Mouse (Mus musculus) adipocyte (in vitro differentiated cells): ENCODE results near the gene Tceanc.

Experiments
- DNase-seq: peaks from one replicate; pipeline ENCODE4 v3.0.0-alpha.2; 2016; ENCODE audit warnings: low spot score

Gene Tceanc

GRCm38 (mm10) chrX:166479365-166479983, 38.9 kb downstream of the Tceanc start, which contains the start of gene Rab9:
TSS of gene Rab9 (minus strand) at chrX:166479867.
- DNase-seq: peak; percentile 86

GRCm38 (mm10) chrX:166478631-166479364, 39.6 kb downstream of the Tceanc start:
- peak; percentile 63 for DNase-seq

- DNase-seq: no peak
Observed at GRCm38 (mm10) chrX:166477393-166477792, 41.0 kb downstream of the Tceanc start.

DNA sequence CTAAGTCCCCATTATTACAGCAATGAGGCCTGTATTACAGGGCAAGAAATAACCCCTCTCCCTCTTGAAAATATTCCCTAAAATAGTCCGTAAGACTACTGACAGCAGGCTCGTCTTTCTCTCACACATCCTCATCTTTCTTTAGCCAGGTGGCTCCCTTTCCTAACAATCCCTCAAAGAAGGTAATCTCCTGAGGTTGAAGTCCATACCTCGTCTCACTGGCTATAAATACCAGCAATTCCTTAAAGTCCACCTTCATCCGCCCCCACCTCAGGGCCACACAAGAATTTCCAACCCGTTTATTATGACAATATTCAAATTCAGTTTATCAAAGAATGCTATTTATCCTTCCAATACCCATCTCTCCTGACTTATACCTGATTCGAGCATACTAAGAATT, 45.8 kb downstream of the Tceanc start:
- no peak for DNase-seq

- DNase-seq: no peak
Observed at GRCm38 (mm10) chrX:166468321-166468720, 50.0 kb downstream of the Tceanc start.

- DNase-seq: no peak
Observed at GRCm38 (mm10) chrX:166455525-166455924, 62.8 kb downstream of the Tceanc start.

- no peak for DNase-seq
Observed at GRCm38 (mm10) chrX:166454331-166454730, 64.0 kb downstream of the Tceanc start.

DNA sequence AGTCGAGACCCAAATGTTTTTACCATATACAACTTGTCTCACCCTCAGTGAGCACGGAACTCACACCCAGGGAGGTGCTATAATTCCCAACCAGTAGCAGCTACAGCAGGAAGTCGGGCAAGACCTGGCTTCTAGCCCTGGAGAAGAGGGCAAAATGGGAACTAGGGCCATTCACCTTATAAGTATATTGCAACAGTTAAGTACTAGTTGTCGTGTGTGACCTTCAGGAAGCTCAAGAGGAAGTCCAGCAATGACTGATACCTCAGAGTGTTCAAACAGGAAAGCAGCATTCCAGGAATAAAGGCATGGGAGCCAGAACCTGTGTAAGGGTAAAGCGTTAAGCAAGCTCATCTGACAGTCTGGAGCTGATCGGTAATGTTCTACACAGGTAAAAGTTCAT, 64.8 kb downstream of the Tceanc start:
- DNase-seq: no peak
